Mouse (Mus musculus) monocyte, adult 2 months (primary cell): ENCODE measurements at regions not wholly inside any gene's neighbourhood (a gene's known extent, or its start where the extent isn't known, plus 50 kb on each side); places are given as distances from the start of the nearest gene placed in this dataset.

ENCODE experiments used
- DNase-seq, 2 experiments: peaks; one replicate each; pipeline ENCODE4 v3.0.0; 2022; ENCODE audit warnings: low spot score in 2 of 2, low read depth in 1 of 2

- no peak for DNase-seq
Observed at GRCm38 (mm10) chr6:31261797-31262540, 136.6 kb upstream of the Mkln1 start.

DNA sequence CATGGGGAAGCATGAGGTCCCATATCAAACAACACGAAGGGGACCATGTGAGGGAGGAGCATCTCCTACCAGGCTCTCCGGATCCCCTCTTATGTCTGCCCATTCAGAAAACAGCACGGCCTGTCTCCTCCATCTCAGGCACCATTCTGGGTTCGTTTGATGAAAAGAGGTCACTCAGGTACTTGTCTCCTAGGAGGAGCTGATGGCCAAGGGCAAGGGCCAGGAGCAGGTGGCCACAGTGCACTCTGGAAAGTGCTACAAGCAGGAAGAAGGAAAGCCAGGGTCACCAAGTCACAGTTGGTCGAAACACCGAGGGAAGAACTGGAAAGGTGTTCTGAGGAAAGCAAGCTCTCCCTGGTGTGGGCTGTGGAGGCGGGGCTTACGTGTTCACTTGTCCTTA, 135.9 kb upstream of the Mkln1 start:
- no peak for DNase-seq

DNA sequence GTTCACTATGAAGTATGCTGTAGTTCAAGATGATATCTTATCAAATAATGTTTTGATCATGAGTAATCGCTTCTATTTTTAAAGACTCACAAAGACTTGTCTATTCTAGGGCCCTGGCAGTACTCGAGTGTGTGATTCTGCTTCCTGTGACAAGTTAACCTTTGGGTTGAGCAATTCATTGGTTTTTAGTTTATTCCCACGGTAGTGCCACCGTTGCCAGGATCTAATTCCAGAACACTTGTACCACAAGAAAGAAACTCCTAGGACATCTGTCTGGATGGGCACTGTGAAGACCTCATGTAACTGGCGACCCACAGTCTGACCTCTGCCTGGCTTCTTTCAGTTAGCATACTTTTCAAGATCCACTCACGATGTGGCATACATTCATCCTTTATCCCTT, 134.7 kb upstream of the Mkln1 start:
- no peak for DNase-seq

DNA sequence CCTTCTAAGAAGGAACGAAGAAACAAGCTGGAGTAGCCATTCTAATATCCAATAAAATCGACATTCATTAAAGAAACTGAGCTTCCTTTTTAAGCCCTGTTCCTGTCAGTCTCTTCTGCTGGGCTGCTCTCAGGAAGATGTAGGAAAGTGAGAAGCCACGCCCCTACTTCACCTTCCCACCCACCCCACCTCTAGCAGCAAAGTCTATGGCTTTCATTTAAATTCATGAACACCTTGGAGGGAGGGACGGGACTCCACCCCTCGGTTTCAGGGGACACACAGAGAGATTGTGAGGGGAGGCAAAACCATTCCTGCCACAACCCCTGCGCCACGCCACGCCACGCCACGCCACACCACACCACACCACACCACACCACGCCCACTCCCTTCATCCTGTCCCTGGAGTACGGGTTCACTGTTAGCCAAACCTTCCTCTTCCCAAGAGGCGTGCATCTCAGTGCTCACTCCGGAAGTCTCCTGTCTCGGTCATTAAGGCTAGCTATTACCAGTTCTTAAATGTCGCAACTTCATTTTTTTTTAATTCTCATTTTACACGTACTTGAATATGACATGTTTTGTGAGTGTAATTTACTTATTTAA, 132.0 kb upstream of the Mkln1 start:
- no peak for DNase-seq

- DNase-seq = no peak
Observed at GRCm38 (mm10) chr6:31268057-31268456, 130.5 kb upstream of the Mkln1 start.

- DNase-seq = no peak
Observed at GRCm38 (mm10) chr6:31273816-31274215, 124.7 kb upstream of the Mkln1 start.

- DNase-seq = no peak
Observed at GRCm38 (mm10) chr6:31274236-31274635, 124.3 kb upstream of the Mkln1 start.

- no peak for DNase-seq
Observed at GRCm38 (mm10) chr6:31277792-31278191, 120.7 kb upstream of the Mkln1 start.

DNA sequence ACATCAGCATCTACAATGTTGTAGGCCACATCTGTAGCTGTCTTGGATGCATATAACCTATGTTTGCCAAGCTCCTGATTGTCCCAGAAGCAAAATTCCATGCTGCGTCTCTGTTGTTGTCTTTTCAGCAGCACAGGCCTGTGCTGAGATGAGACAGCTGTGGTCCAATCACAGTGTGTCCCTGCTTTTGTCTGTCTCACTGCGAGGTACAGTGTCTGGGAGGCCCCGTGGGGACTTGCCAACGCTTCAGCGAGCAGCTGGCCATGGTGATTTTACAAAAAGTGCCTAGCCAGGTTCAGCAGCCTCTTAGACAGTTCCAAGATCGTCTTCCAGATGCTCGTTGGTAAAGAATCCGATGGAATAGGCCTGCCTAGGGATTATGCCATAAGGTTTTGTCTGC, 114.6 kb upstream of the Mkln1 start:
- no peak for DNase-seq

GRCm38 (mm10) chr6:31284390-31284789, 114.1 kb upstream of the Mkln1 start:
- DNase-seq = no peak

DNA sequence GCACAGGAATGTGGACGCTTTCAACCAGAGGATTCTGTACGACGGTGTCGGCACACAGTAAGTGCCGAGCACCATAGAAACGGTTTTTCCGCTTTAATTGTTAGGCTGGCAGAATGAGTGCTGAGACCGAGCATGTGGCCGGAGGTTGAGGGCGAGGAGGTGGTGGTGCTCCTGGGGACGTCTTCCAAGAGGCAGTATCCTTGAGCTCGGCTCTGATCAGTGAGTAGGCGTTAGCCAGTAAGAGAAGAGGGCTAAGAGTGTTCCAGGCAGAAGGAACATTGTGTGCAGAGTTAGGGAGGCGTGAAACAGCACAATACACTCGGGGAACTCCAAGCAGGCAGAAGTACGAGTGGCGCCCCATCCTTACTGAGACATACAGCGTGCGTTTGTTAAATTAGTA, 113.5 kb upstream of the Mkln1 start:
- no peak for DNase-seq

DNA sequence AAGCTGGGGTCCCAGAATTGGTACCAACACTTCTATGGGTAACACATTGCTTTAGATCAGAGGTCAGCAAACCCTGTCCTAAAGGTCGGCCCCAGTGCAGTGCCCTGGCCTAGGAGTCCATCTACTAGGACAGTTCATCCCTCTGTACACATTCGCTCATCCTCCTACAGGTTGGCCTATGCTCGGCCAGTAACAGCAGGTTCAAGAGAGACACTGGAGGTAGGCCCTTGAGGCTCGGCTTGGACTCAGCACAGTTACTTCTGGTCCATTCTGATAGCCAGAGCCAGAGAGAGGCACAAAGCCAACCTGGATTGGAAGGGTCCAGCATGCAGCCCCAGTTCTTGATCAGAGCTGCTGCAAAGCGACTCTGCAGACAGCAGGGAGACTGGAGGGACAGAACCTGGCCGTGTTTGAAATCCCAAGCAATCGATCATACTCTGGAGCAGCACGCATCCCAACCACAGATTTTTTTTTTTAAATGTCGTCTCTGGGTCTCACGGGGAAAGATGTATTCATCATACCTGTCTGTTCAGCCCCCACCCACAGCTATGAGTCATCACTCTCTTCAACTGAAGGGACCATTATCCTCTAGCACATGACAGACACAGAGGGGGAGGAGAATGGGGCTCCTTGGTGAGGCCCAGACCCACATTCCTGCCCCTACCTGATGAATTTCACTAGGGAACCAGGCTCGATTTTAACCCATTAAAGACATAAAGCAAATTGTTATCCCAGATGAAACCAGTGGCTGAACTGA, 112.4 kb upstream of the Mkln1 start:
- no peak for DNase-seq

DNA sequence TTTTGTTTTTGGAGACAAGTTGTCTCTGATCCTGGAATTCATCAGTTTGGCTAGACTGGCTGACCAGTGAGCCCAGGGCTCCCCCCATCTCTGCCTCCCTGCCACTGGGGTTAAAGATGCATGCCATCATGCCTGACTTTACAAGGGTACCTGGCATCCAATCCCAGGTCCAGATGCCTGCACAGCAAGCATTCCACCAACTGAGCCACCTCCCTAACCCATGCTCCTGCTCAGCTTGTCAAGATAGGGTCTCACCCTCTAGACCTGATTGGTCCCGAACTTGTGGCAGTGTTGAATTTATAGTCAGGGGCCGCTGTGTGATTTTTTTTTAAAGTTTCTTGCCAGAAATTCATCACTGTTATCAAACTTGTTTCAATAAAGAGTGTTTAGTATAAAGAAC, 111.4 kb upstream of the Mkln1 start:
- no peak for DNase-seq

DNA sequence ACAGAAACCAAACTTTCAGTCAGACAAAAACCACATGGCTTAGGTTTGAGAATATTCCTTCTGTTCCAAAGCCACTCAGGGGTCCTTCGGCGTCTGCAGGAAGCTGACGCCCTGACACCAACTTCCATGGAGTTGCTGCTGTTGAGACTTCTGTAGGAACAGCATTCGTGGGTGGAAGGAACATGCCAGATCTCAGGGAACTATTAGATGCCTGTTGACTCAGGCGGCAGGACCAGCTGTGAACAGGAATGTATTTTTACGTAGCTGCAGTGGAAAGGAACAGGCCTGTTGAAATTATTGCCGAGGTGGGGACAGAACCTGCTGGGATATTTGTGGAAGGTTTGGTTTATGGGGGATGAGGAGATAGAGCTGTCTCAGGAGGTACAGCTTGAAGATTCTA, 110.8 kb upstream of the Mkln1 start:
- DNase-seq = no peak

DNA sequence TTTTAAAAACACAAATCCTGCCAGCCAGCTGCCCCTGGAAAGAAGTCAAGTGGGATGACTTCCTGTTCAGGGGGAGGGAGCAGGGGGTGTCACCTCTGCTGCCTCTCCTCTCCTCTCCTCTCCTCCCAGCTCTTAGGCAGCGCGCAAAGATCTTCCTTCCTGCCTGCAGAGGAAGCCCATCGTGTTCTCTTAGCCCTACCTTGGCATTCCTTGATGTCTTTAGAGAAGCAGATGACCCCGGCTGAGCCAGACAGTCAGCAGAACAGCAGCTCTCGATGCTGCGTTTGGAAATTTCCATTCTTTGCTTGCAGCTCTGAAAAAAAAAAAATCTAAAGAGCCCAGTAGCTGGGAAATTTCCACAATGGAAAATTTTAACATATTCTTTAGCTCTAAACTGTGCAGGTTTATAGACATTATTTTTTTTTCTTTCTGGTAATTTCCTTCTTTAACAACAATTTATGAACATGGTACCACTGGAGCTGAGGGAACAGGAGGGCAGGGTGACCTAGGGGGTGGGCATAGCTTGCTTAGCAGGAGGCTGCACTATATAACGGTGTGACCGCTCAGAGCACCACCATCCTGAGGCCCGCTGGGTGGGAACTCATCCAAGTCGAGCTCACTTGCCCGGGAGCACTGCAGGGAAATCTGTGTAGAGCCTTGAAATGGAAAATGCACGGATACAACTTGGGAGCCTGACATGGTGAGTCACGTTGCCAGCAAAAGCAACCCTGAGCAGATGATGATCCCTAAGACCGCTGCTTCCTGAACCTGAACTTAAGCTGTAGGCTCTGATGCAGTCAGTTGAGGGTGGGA, 109.9 kb upstream of the Mkln1 start:
- no peak for DNase-seq

DNA sequence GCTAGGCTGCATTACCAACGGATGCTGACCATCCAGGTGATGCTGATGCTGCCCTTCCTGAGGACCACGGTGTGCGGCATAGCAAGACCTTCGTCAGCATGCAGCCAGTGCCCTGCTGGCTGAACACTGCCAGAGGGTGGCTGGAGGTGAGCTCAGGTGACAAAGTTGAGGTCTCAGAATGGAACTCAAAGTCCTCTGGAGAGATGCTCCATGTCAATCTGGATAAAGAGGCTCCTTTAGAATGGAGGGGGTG, 109.4 kb upstream of the Mkln1 start:
- DNase-seq = no peak

DNA sequence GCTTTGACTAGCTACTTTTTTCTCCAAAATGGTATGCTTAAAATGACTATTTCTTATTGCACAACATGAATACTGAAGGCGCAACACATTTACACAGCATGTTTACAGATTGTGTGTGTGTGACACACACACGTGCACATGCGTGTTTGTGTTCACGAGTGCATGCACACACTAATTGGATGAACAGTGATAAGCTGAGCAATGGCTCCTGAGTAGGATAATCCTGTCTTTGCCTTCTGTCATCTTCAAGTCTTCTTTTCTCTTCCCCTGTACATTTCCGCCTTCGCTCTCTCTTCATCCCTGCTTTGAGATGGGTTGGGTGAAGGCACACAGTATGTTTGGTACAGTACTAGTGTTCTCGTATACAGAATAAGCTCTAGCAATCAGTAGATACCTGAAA, 106.5 kb upstream of the Mkln1 start:
- DNase-seq = no peak

DNA sequence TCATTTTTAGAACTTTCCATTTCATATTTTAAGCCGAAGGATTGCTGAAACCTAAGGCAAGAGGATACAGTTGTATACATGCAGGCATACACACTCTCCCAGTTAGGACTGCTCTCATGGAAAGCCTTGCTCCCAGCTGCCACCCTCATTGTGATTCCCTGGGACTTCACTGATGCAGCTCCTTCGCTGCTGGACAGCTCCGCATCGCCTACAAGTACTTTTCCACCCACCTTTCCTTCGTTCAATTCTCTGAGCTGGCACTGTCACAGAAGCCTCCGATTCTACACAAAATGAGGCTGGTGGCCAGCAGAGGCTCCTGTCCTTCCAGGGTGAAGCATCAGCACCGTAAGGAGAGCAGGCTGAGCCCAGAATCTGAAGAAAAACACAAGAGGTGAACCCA, 105.5 kb upstream of the Mkln1 start:
- DNase-seq = no peak

DNA sequence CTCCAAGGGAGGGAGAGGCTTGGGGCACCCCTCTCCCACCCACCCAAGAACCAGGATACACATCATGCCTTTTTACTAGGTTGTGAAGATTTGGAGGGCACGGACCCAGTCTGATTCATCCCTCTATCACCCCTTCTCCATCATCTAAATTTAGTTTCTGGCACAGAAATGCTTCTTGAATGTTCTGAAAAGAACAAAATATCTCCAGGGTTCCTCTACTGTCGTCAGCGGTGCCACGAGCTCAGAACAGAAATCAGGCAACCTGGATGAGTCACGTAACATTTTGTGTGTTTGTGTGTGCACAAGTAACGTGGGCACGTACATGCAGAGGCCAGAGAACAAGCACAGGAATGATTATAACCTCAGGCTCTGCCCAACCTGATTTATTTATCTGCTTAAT, 99.1 kb upstream of the Mkln1 start:
- no peak for DNase-seq

DNA sequence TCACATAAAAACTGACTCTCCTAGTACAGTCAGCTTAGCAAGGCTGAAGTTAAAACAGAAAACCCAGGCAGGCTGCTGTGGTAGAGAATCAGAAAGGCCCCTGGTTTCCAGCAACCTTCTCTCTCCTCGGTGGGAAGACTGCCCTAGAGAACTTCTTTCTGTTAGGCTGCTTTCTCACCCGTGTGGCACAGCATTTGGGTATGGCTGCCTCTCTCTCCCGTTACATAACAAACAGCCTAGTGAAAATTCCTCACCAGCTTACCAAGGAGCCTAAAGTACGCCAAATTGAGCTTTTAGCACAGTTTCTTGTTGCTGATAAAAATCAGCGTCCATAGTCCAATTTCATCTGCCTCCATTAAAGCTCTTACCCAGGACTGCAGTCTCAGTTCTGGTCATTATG, 92.8 kb upstream of the Mkln1 start:
- DNase-seq = no peak

DNA sequence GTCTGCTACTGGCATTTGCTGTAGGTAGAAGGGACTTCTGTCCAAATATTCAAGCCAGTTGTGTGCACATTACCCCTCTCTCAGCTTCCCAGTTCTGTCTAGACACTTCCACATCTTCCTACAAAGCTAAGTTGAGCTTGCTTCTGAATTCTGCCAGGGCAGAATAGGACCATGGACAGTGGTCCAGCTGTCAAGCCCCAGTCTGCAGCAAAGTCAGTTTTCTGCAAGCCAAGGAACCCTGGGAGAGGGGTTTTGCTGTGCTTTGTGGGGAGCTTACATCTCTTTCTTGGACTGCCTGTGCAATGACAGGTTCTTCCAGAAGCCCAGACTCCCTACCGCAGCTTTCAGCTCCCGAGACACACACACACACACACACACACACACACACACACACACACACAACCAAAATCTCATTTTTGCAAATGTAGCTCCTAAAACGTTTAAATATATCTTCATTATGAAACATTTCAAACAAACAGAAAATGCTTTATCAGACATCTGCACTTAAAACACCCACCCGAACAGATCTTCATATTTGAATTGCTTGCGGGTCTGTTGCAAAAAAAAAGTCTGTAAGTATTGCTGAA, 91.4 kb upstream of the Mkln1 start:
- no peak for DNase-seq

GRCm38 (mm10) chr6:31307899-31308298, 90.6 kb upstream of the Mkln1 start:
- DNase-seq = no peak
